Mouse (Mus musculus): ENCODE results near the gene Cables2.

- TF ChIP-seq POLR2A (IDR thresholded peaks at IDR 0.05; ENCODE audit: insufficient read depth, low read length) (no peak), CTCF (IDR thresholded peaks at IDR 0.05; ENCODE audit: low read depth, low read length) (no peak)
These were observed 19.6 kb upstream of the Cables2 start for GRCm38 (mm10) chr2:180292906-180293305.
